Mouse (Mus musculus) adrenal gland, adult 8-10 months (tissue): ENCODE results near the gene Rap1a. TPM values are rescaled to one million over a fixed set of nuclear protein-coding genes. Genes with fewer than 3 reads are reported as not detected.

Experiments used
- DNase-seq: peaks from one replicate; pipeline ENCODE4 v3.0.0; 2022
- total RNA-seq, 4 experiments: library from RNA; stranded (reverse); gene quantifications; 2 replicates each; pipeline ENCODE4 v1.2.4; 2022

The Rap1a gene
- 100 to 1,000 TPM; 154 to 188 (median 179) TPM for total RNA-seq

GRCm38 (mm10) chr3:105801191-105802166 lies at the start of gene Rap1a:
Gene Rap1a (minus strand): TSS chr3:105801336.
- peak; percentile 62 for DNase-seq

GRCm38 (mm10) chr3:105846294-105847069 lies 45.3 kb upstream of the Rap1a start:
- no peak for DNase-seq

GRCm38 (mm10) chr3:105839836-105840235 lies 38.7 kb upstream of the Rap1a start:
- DNase-seq: no peak

- DNase-seq: no peak
These were observed 37.5 kb upstream of the Rap1a start for GRCm38 (mm10) chr3:105838655-105839054.

GRCm38 (mm10) chr3:105836883-105837282 lies 35.7 kb upstream of the Rap1a start:
- no peak for DNase-seq

GRCm38 (mm10) chr3:105835875-105836274 lies 34.7 kb upstream of the Rap1a start:
- no peak for DNase-seq

GRCm38 (mm10) chr3:105831584-105831983 lies 30.4 kb upstream of the Rap1a start:
- DNase-seq: no peak

- DNase-seq: peak; percentile 55
These were observed 24.5 kb upstream of the Rap1a start for GRCm38 (mm10) chr3:105825501-105826161.

- no peak for DNase-seq
These were observed 23.6 kb upstream of the Rap1a start for GRCm38 (mm10) chr3:105824704-105825103.

- no peak for DNase-seq
These were observed 23.0 kb upstream of the Rap1a start for GRCm38 (mm10) chr3:105824103-105824502.

- DNase-seq: no peak
These were observed 22.5 kb upstream of the Rap1a start for GRCm38 (mm10) chr3:105823609-105824008.

GRCm38 (mm10) chr3:105821504-105821903 lies 20.4 kb upstream of the Rap1a start:
- DNase-seq: no peak

GRCm38 (mm10) chr3:105820272-105820671 lies 19.1 kb upstream of the Rap1a start:
- no peak for DNase-seq

- DNase-seq: no peak
These were observed 17.2 kb upstream of the Rap1a start for GRCm38 (mm10) chr3:105818130-105819004.

- DNase-seq: no peak
These were observed 15.0 kb upstream of the Rap1a start for GRCm38 (mm10) chr3:105816089-105816488.

GRCm38 (mm10) chr3:105815236-105815904 lies 14.2 kb upstream of the Rap1a start:
- DNase-seq: no peak

GRCm38 (mm10) chr3:105811146-105811545 lies 10.0 kb upstream of the Rap1a start:
- DNase-seq: no peak

- peak; percentile 63 for DNase-seq
These were observed 7.3 kb upstream of the Rap1a start for GRCm38 (mm10) chr3:105808179-105809037.

- no peak for DNase-seq
These were observed 6.5 kb upstream of the Rap1a start for GRCm38 (mm10) chr3:105807672-105808071.
